Mouse (Mus musculus) brain, embryonic 14.5 days (tissue): ENCODE data around the gene 1700016C15Rik. TPM values are rescaled to one million over a fixed set of nuclear protein-coding genes. Genes with fewer than 3 reads are reported as not detected.

Source experiments
- DNase-seq: peaks from one replicate; pipeline ENCODE4 v3.0.0-alpha.2; 2011; ENCODE audit warnings: low read depth
- CTCF ChIP-seq: fragments of 200-500 bp; IDR thresholded peaks from 2 replicates; pipeline ENCODE4 v1.5.1; 2012; ENCODE audit warnings: inconsistent platforms, mild to moderate bottlenecking, moderate library complexity, borderline replicate concordance; ENCODE audit not compliant: insufficient read depth, insufficient read length; ENCODE audit errors: extremely low read depth
- POLR2A ChIP-seq: fragments of 200-500 bp; IDR thresholded peaks from 2 replicates; pipeline ENCODE4 v1.6.1; 2012; ENCODE audit warnings: mild to moderate bottlenecking, inconsistent platforms, borderline replicate concordance; ENCODE audit not compliant: poor library complexity, insufficient read depth, insufficient read length, severe bottlenecking; ENCODE audit errors: extremely low read depth
- polyA plus RNA-seq: library from polyadenylated mRNA; depleted of rRNA; stranded (reverse); fragments of >200 nt; gene quantifications from 2 replicates; pipeline ENCODE4 v1.2.3, GENCODE M21; 2012; rRNA removed

Gene 1700016C15Rik
- polyA plus RNA-seq: not detected in 2 replicates

DNA sequence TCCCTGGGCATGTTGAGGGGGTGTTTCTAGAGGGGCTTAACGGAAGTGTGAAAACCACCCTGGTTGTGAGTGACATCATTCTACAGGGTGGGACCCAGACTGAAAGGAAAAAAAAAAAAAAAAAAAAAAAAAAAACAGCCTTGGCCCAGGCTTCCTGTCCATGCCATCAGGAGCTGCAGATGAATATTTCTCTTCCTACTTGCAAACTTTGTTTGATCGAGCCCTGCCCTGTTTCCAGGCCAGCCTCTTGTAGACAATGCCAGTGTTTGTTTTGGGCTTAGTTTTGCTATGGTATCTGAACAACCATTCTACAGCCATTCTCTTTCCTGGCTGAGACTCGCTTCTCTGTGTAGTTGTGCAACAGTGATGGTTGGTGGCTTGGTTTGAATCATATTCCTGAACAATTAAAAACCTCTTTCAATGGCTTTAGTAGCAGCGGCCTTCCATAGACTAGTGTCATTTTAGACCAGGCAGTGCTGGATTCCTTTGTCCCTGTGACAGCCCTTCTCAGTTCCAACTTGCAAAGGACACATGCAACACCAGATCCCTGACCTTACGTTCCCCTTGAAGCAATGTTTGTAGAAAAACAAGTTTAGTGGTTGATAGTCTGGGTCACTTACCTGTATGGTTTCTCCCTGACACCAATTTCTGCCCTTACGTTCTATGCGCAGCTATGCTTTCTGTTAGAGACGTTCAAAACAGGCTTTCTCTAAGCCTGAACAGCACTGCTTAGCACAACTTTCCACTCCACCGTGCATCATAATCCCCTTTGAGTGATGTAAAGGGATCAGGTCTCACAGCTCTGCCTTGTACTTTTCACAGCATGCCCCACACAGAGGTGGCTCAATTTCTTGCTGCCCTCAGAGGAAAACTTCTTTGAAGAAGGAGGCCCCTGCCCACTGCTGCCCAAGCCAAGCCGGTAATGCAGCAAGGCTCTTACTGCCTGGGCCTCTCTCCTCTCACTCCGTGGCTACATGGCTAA, at the start of gene 1700016C15Rik:
TSS of gene 1700016C15Rik (plus strand) at position 772 of the 982 bp plus-strand sequence.
- TF ChIP-seq CTCF: no peak
- TF ChIP-seq POLR2A: no peak
- peak; percentile 56 for DNase-seq

DNA sequence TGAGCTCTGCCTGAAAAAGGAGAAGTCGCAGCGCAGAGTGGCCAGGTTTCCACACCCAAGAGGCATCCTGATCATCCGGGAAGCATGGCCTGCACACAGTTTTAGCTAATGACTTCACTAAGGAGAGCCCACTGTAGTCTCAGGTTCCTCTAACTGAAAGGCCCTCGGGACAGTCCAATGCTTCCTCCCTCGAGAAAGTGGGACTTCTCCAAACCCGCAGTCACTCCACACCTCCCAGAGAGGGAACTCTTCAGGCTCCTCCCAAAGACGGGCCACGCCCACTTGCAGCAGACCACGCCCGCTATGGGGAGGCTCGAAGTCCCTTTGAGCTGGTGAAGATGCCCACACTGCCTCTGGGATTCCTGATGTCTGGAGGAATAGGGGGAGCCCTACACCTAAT, 48.4 kb upstream of the 1700016C15Rik start:
- no peak for DNase-seq
- TF ChIP-seq POLR2A (no peak), CTCF (no peak)

GRCm38 (mm10) chr1:177683931-177684836, 45.4 kb upstream of the 1700016C15Rik start:
- DNase-seq: peak; percentile 71
- TF ChIP-seq CTCF (no peak), POLR2A (no peak)

GRCm38 (mm10) chr1:177684901-177685300, 44.7 kb upstream of the 1700016C15Rik start:
- TF ChIP-seq CTCF (peak; percentile 58; the same call in 1 of the 2 replicates), POLR2A (no peak)
- DNase-seq: peak; percentile 87

DNA sequence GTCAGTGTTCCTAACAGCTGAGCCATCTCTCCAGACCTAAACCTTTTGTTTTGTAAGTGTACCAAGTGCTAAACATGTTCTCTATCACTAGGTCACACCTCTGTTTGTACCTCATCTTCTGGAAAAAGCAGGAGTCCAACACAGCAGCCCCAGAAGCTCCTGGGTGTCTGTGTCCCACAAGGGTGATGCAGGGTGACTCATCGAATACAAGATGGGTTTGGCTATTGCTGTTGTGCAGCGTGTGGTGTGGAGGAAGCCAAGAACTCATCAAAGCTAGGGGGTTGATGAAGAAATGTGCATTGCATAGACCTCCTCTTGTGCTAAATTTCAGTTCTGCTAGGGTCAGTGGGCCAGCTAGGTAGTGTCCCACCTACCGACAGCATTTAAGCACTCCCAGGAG, 43.5 kb upstream of the 1700016C15Rik start:
- no peak for TF ChIP-seq POLR2A
- TF ChIP-seq CTCF: no peak
- no peak for DNase-seq

DNA sequence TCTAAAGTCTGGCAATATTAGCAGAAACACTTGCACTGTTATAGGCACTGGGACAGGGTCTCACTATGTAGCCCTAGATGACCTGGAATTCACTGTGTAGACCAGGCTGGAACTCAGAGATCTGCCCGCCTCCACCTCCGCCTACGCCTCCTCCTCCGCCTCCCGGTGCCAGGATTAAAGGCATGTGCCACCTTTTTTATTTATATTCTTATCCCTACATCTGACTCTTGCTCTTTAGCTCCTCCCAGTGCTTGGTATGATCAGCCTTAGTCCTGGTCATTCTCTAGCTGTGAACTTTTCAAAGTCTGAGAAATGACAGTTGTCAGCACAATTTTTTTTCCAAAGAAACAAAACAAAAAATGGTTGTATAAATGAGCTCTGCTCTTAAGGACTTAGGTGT, 42.6 kb upstream of the 1700016C15Rik start:
- TF ChIP-seq POLR2A: no peak
- no peak for TF ChIP-seq CTCF
- DNase-seq: no peak

DNA sequence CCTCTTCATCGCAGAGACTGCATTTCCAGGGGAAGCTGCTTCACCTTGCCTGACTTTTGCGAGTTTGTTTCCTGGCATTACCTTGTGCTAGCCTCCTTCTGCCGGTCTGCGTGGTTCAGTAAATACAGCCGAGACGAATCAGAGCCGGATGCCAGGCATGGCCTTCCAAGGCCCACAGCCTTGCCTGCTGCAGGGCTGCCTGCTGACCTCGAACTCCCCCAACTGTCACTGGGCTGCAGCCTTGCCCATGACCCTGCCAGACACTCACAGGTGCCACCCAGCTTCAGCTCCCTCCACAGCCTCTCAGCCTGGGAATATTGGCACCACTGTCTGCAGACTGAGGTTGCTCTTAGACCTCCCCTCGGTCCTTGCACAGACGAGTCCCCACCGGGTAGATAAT, 37.1 kb upstream of the 1700016C15Rik start:
- no peak for DNase-seq
- TF ChIP-seq CTCF (no peak), POLR2A (no peak)

DNA sequence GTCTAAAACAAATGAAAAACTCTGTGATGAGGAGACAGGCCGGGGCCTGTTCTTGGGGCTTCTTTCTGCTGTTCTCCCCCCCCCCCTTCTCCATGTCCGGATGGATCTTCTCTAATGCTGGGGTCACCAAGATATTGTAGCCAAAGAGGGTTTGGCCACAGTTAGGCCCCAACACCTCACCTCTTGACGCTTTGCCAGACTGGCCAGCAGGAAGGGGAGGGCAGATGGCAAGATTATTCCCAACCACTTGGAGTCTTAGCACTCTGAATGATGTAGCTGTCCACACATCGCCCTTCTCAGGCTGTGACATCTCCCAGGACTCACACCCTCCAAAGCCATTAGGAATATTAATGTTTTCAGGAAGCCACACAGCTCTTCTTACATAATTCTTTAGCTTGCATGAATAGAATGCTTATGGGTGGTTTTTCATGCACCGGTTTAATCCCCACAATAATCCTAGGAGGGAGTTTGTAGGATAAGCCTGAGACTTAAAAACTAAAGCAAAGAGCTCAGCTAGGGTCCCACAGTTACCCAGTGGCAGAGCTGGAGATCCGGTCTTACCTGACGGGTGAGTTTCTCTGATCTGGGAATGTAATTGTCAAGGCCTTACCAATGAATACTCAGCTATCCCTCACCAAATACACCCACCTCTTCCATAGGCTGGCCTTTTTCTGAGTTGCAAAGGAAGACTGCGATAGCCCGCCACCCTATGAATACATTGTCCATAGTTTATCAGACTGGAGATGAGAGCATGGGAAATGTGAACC, 35.9 kb upstream of the 1700016C15Rik start:
- no peak for TF ChIP-seq CTCF
- no peak for TF ChIP-seq POLR2A
- DNase-seq: no peak

- peak; percentile 61 for DNase-seq
- TF ChIP-seq CTCF (no peak), POLR2A (no peak)
Measured at GRCm38 (mm10) chr1:177700560-177700959, 29.1 kb upstream of the 1700016C15Rik start.

GRCm38 (mm10) chr1:177702481-177703146, 27.0 kb upstream of the 1700016C15Rik start:
- peak; percentile 95 for DNase-seq
- TF ChIP-seq CTCF: peak; percentile 95
- no peak for TF ChIP-seq POLR2A
